Comparison of ENCODE assay signal across 8 mouse cellular contexts in genomic region chr6:118455042-118455631, GRCm38 (mm10). TPM values are rescaled to one million over a fixed set of nuclear protein-coding genes. Genes with fewer than 3 reads are reported as not detected.
DNase-seq lines count a peak whose midpoint lies in the region; ATAC-seq and TF ChIP-seq lines count a peak whose summit lies in the region.

Zfp248 (minus strand) TSS chr6:118455528.

- H3ac ChIP-seq in C2C12 (ENCODE audit: control insufficient read depth, insufficient read length, low read depth), result peak within 1 kb of the TSS; percentile 78

- peak within 1 kb of the TSS; percentile 83 for H3K4me3 ChIP-seq in C2C12 (ENCODE audit: insufficient read depth, poor library complexity, severe bottlenecking)
- H3K4me3 ChIP-seq in embryonic fibroblast, embryonic 13.5 days (ENCODE audit: insufficient read depth, low read length), result peak within 1 kb of the TSS; percentile 53
- peak within 1 kb of the TSS; percentile 81 for H3K4me3 ChIP-seq in heart, embryonic 10.5 days
- H3K4me3 ChIP-seq in kidney, embryonic 14.5 days (ENCODE audit: low read length), result peak within 1 kb of the TSS; percentile 75
- H3K4me3 ChIP-seq in limb, embryonic 15.5 days, result peak within 1 kb of the TSS; percentile 79
- peak within 1 kb of the TSS; percentile 54 for H3K4me3 ChIP-seq in midbrain, postnatal 0 days (ENCODE audit: low read depth, low read length)

- peak; percentile 96 for ATAC-seq in kidney, embryonic 14.5 days (ENCODE audit: low FRiP score, low TSS enrichment)
- ATAC-seq in limb, embryonic 15.5 days (ENCODE audit: insufficient number of reproducible peaks, low FRiP score, low TSS enrichment, low read depth), result peak; percentile 90
- peak; percentile 98 for ATAC-seq in midbrain, postnatal 0 days (ENCODE audit: low FRiP score)

- TF ChIP-seq CTCF in C2C12 (IDR thresholded peaks at IDR 0.05; ENCODE audit: control insufficient read depth, insufficient read depth, insufficient read length), result no peak
- no peak for TF ChIP-seq CTCF in embryonic fibroblast, embryonic 13.5 days (IDR thresholded peaks at IDR 0.05; ENCODE audit: borderline replicate concordance, insufficient read depth, low read length)
- TF ChIP-seq CTCF in midbrain, postnatal 0 days (IDR thresholded peaks at IDR 0.05), result peak; percentile 79

- H3K36me3 ChIP-seq in C2C12 (ENCODE audit: control insufficient read depth, insufficient read depth), result peaks cover 6% of the 10 kb centered on the region
- peaks cover 13% of the 10 kb centered on the region; the same call in 1 of the 2 replicates for H3K36me3 ChIP-seq in heart, embryonic 10.5 days
- peaks cover 2% of the 10 kb centered on the region; the same call in 1 of the 2 replicates for H3K36me3 ChIP-seq in kidney, embryonic 14.5 days (ENCODE audit: control insufficient read depth, insufficient read depth, low read length)
- no peaks in the 10 kb centered on the region; the same call in 1 of the 2 replicates for H3K36me3 ChIP-seq in limb, embryonic 15.5 days
- no peaks in the 10 kb centered on the region for H3K36me3 ChIP-seq in midbrain, postnatal 0 days (ENCODE audit: insufficient read depth, low read length)

- TF ChIP-seq POLR2A in embryonic fibroblast, embryonic 13.5 days (IDR thresholded peaks at IDR 0.05; ENCODE audit: low read depth, low read length), result peak; percentile 98

- peak within 1 kb of the TSS; percentile 54 for H3K27ac ChIP-seq in embryonic fibroblast, embryonic 13.5 days (ENCODE audit: insufficient read depth, low read length)
- peak within 1 kb of the TSS; percentile 95 for H3K27ac ChIP-seq in heart, embryonic 10.5 days
- peak within 1 kb of the TSS; percentile 91 for H3K27ac ChIP-seq in kidney, embryonic 14.5 days (ENCODE audit: low read depth, low read length)
- peak within 1 kb of the TSS; percentile 97 for H3K27ac ChIP-seq in limb, embryonic 15.5 days
- peak within 1 kb of the TSS; percentile 98 for H3K27ac ChIP-seq in midbrain, postnatal 0 days (ENCODE audit: low read depth, low read length)

- peak within 1 kb of the TSS; percentile 81 for H3K4me2 ChIP-seq in kidney, embryonic 14.5 days (replicated peaks; ENCODE audit: low read depth, low read length)
- peak within 1 kb of the TSS; percentile 69 for H3K4me2 ChIP-seq in limb, embryonic 15.5 days
- peak within 1 kb of the TSS; percentile 64 for H3K4me2 ChIP-seq in midbrain, postnatal 0 days (ENCODE audit: low read depth, low read length, poor library complexity, severe bottlenecking)

- H3K79me2 ChIP-seq in C2C12 (ENCODE audit: control insufficient read depth, insufficient read depth), result peaks cover 12% of the 10 kb centered on the region

- WGBS in heart, embryonic 10.5 days, result under 1% methylated on average over 43 of the region's 43 CpGs
- under 1% methylated on average over 43 of the region's 43 CpGs for WGBS in kidney, embryonic 14.5 days
- under 1% methylated on average over 43 of the region's 43 CpGs for WGBS in limb, embryonic 15.5 days
- under 1% methylated on average over 43 of the region's 43 CpGs for WGBS in midbrain, postnatal 0 days

- peaks cover 2% of the 10 kb centered on the region; the same call in 1 of the 2 replicates for H3K4me1 ChIP-seq in embryonic fibroblast, embryonic 13.5 days (ENCODE audit: control insufficient read depth, insufficient read depth, low read length)
- H3K4me1 ChIP-seq in heart, embryonic 10.5 days, result peaks cover 5% of the 10 kb centered on the region
- H3K4me1 ChIP-seq in kidney, embryonic 14.5 days (ENCODE audit: control insufficient read depth, insufficient read depth, low read length), result no peaks in the 10 kb centered on the region
- H3K4me1 ChIP-seq in limb, embryonic 15.5 days, result peaks cover 16% of the 10 kb centered on the region
- H3K4me1 ChIP-seq in midbrain, postnatal 0 days (ENCODE audit: insufficient read depth, low read length), result peaks cover 4% of the 10 kb centered on the region; the same call in 1 of the 2 replicates

- no peaks in the 10 kb centered on the region for H3K27me3 ChIP-seq in C2C12 (ENCODE audit: control insufficient read depth, insufficient read depth, insufficient read length)
- H3K27me3 ChIP-seq in heart, embryonic 10.5 days (ENCODE audit: insufficient read depth, poor library complexity, severe bottlenecking), result no peaks in the 10 kb centered on the region
- no peaks in the 10 kb centered on the region for H3K27me3 ChIP-seq in kidney, embryonic 14.5 days (ENCODE audit: control insufficient read depth, insufficient read depth, low read length)
- no peaks in the 10 kb centered on the region for H3K27me3 ChIP-seq in limb, embryonic 15.5 days
- H3K27me3 ChIP-seq in midbrain, postnatal 0 days (ENCODE audit: insufficient read depth, low read length), result no peaks in the 10 kb centered on the region

- no peaks in the 10 kb centered on the region for H3K79me3 ChIP-seq in C2C12 (ENCODE audit: low read depth)

- H3K9ac ChIP-seq in kidney, embryonic 14.5 days (ENCODE audit: low read depth, low read length), result peak within 1 kb of the TSS; percentile 86
- peak within 1 kb of the TSS; percentile 95 for H3K9ac ChIP-seq in limb, embryonic 15.5 days
- peak within 1 kb of the TSS; percentile 77 for H3K9ac ChIP-seq in midbrain, postnatal 0 days (replicated peaks; ENCODE audit: low read length, poor library complexity, severe bottlenecking)

- DNase-seq in brain, adult 2 months (ENCODE audit: low read depth, low spot score), result peak; percentile 98
- DNase-seq in heart, embryonic 10.5 days (ENCODE audit: low spot score), result peak; percentile 94
- peak; percentile 95 for DNase-seq in midbrain, postnatal 0 days (ENCODE audit: low spot score)
- DNase-seq in spleen, postnatal 10 days (ENCODE audit: low spot score in 2 of 2), result peak; percentile 49 to 78

- no peaks in the 10 kb centered on the region for H3K9me3 ChIP-seq in heart, embryonic 10.5 days
- H3K9me3 ChIP-seq in kidney, embryonic 14.5 days (ENCODE audit: control insufficient read depth, low read length), result no peaks in the 10 kb centered on the region
- no peaks in the 10 kb centered on the region for H3K9me3 ChIP-seq in limb, embryonic 15.5 days
- no peaks in the 10 kb centered on the region for H3K9me3 ChIP-seq in midbrain, postnatal 0 days (ENCODE audit: low read length)

TF ChIP-seq in C2C12, 6 proteins besides CTCF, POLR2A, EP300 and RAD21:
- peak; percentile 18 for TF ChIP-seq FOSL1 (IDR thresholded peaks at IDR 0.05; ENCODE audit: insufficient read depth, low read length, poor library complexity, severe bottlenecking)
- TF ChIP-seq MAX (IDR thresholded peaks at IDR 0.05), result peak; percentile 51
- no peak for TF ChIP-seq MYOD1 (IDR thresholded peaks at IDR 0.05; ENCODE audit: control insufficient read depth, insufficient read length, low read depth)

RNA-seq across cellular contexts. Expression of gene Zfp248, which starts in this region (rescaled TPM):
- polyA plus RNA-seq in C2C12 (2012; fragmentation: generic; extraction: Trizol), result 1.2 TPM
- 5.9 and 8.6 TPM in 2 replicates for polyA plus RNA-seq in embryonic fibroblast, embryonic 13.5 days (2011; ENCODE audit: insufficient read length, low read depth, missing spikeins)
- 5.1 and 7.4 TPM in 2 replicates for polyA plus RNA-seq in heart, embryonic 10.5 days (2016; fragmentation: Nextera tagmentation; extraction: Ambion mirVana)
- 8.5 and 9.8 TPM in 2 replicates for polyA plus RNA-seq in kidney, embryonic 14.5 days (2014; fragmentation: Nextera tagmentation; extraction: Ambion mirVana)
- 8.2 and 9.3 TPM in 2 replicates for polyA plus RNA-seq in limb, embryonic 15.5 days (2015; fragmentation: Nextera tagmentation; extraction: Ambion mirVana)
- 9.5 and 11.8 TPM in 2 replicates for total RNA-seq in midbrain, postnatal 0 days (2014; rRNA removed)
- 11.2 and 11.5 TPM in 2 replicates for polyA plus RNA-seq in midbrain, postnatal 0 days (2015; fragmentation: Nextera tagmentation; extraction: Ambion mirVana)

Comparison
In these comparisons a context has a peak if more than half of its experiments do, and no peak if none do; other contexts are left out.
1. Peak in every context shown above with its lines: DNase-seq, ATAC-seq, H3K4me3 ChIP-seq and H3K27ac ChIP-seq.